24 mouse cellular contexts compared by ENCODE assay signal in genomic region chr6:90533505-90533904, GRCm38 (mm10). TPM values are rescaled to one million over a fixed set of nuclear protein-coding genes. Genes with fewer than 3 reads are reported as not detected.
A peak's percentile ranks its signal among the peaks of the same experiment; 100 is the strongest.
DNase-seq lines count a peak whose midpoint lies in the region; ATAC-seq and TF ChIP-seq lines count a peak whose summit lies in the region.
"Had no signal": no experiment of that assay in that cellular context is flagged by ENCODE, and none has a peak within 500 bp of the region (broad histone marks: within the 10 kb centered on the region; RNA-seq: fewer than 3 reads in every experiment).

No protein-coding gene starts in this region.

- H3K4me1 ChIP-seq in hindbrain, postnatal 0 days (ENCODE audit: insufficient read depth, low read length) = no peaks in the 10 kb centered on the region
- peaks cover 15% of the 10 kb centered on the region for H3K4me1 ChIP-seq in hindbrain, embryonic 13.5 days (replicated peaks)
- no peaks in the 10 kb centered on the region for H3K4me1 ChIP-seq in liver, postnatal 0 days (ENCODE audit: insufficient read depth)
- H3K4me1 ChIP-seq in liver, embryonic 11.5 days (replicated peaks; ENCODE audit: control insufficient read depth, insufficient read depth, low read length) = no peaks in the 10 kb centered on the region
- no peaks in the 10 kb centered on the region for H3K4me1 ChIP-seq in MEL (ENCODE audit: control insufficient read depth in 1 of 2, insufficient read depth in 2 of 2, low read length in 2 of 2)
- H3K4me1 ChIP-seq in stomach, postnatal 0 days (replicated peaks; ENCODE audit: control insufficient read depth, insufficient read depth) = no peaks in the 10 kb centered on the region
- H3K4me1 ChIP-seq in liver, embryonic 12.5 days = no peaks in the 10 kb centered on the region
- H3K4me1 ChIP-seq: embryonic facial prominence, embryonic 13.5 days; heart, embryonic 13.5 days; intestine, embryonic 15.5 days; limb, embryonic 10.5 days; liver, embryonic 13.5 days had no signal

- WGBS in hindbrain, postnatal 0 days = 90% methylated on average over 3 of the region's 3 CpGs
- 86% methylated on average over 3 of the region's 3 CpGs for WGBS in hindbrain, embryonic 13.5 days
- 67% methylated on average over 3 of the region's 3 CpGs for WGBS in liver, postnatal 0 days (ENCODE audit: insufficient replicate concordance)
- WGBS in liver, embryonic 11.5 days = 66% methylated on average over 3 of the region's 3 CpGs
- 81% methylated on average over 3 of the region's 3 CpGs for WGBS in stomach, postnatal 0 days
- WGBS in liver, embryonic 12.5 days (ENCODE audit: insufficient replicate concordance) = 57% methylated on average over 3 of the region's 3 CpGs

- no peak for TF ChIP-seq POLR2A in MEL (IDR thresholded peaks at IDR 0.05; ENCODE audit: control insufficient read depth in 1 of 2, insufficient read depth in 1 of 2, low read depth in 1 of 2, low read length in 2 of 2, poor library complexity in 1 of 2)

- no peaks in the 10 kb centered on the region for H3K27me3 ChIP-seq in hindbrain, postnatal 0 days (ENCODE audit: insufficient read depth, low read length)
- H3K27me3 ChIP-seq in hindbrain, embryonic 13.5 days = 0 out of 2 replicates have a peak, but pooled peaks cover 3% of the 10 kb centered on the region
- H3K27me3 ChIP-seq in liver, postnatal 0 days (ENCODE audit: insufficient read depth, low read length) = no peaks in the 10 kb centered on the region
- no peaks in the 10 kb centered on the region for H3K27me3 ChIP-seq in liver, embryonic 11.5 days (replicated peaks; ENCODE audit: control insufficient read depth, insufficient read depth, low read length)
- peaks cover 0 to 2% of the 10 kb centered on the region in 2 experiments; a peak in 2 of 4 replicates for H3K27me3 ChIP-seq in MEL (ENCODE audit: control insufficient read depth in 1 of 2, insufficient read depth in 2 of 2, low read length in 2 of 2)
- H3K27me3 ChIP-seq in stomach, postnatal 0 days (ENCODE audit: control insufficient read depth, insufficient read depth, low read length) = no peaks in the 10 kb centered on the region
- H3K27me3 ChIP-seq in liver, embryonic 12.5 days (replicated peaks) = no peaks in the 10 kb centered on the region; the same call in 1 of the 2 replicates
- H3K27me3 ChIP-seq: embryonic facial prominence, embryonic 13.5 days; forebrain, embryonic 15.5 days; intestine, embryonic 15.5 days; liver, embryonic 13.5 days; midbrain, embryonic 15.5 days; neural tube, embryonic 15.5 days had no signal

- no peak for DNase-seq in hindbrain, postnatal 0 days (ENCODE audit: low spot score)
- DNase-seq in liver, postnatal 0 days = no peak
- no peak for DNase-seq in liver, embryonic 11.5 days (ENCODE audit: low spot score)
- no peak for DNase-seq in MEL (ENCODE audit: low read depth, low spot score)
- no peak for DNase-seq in stomach, postnatal 0 days (ENCODE audit: low spot score)
- DNase-seq: cerebellum, adult 8-10 months; kidney, postnatal 10 days; liver, embryonic 13.5 days; lung, postnatal 10 days; right cerebral cortex, postnatal 14 days; spleen, adult 18-20 months; thymus, adult 18-20 months; thymus, postnatal 4 days had no signal

- no peak overlapping the region for H3K9ac ChIP-seq in hindbrain, postnatal 0 days (replicated peaks; ENCODE audit: low read length)
- no peak overlapping the region for H3K9ac ChIP-seq in hindbrain, embryonic 13.5 days
- no peak overlapping the region for H3K9ac ChIP-seq in liver, postnatal 0 days (replicated peaks)
- H3K9ac ChIP-seq in liver, embryonic 11.5 days (ENCODE audit: low read depth, low read length) = no peak overlapping the region
- no peak overlapping the region for H3K9ac ChIP-seq in MEL (ENCODE audit: control insufficient read depth, low read depth, low read length, poor library complexity, severe bottlenecking)
- no peak overlapping the region for H3K9ac ChIP-seq in stomach, postnatal 0 days (ENCODE audit: low read length)
- no peak overlapping the region for H3K9ac ChIP-seq in liver, embryonic 12.5 days
- H3K9ac ChIP-seq: embryonic facial prominence, embryonic 13.5 days; forebrain, embryonic 15.5 days; heart, embryonic 13.5 days; hindbrain, embryonic 14.5 days; intestine, embryonic 15.5 days; liver, embryonic 13.5 days; midbrain, embryonic 15.5 days; neural tube, embryonic 15.5 days had no signal

- H3K36me3 ChIP-seq in hindbrain, postnatal 0 days (ENCODE audit: insufficient read depth, low read length) = no peaks in the 10 kb centered on the region
- H3K36me3 ChIP-seq in hindbrain, embryonic 13.5 days = no peaks in the 10 kb centered on the region
- H3K36me3 ChIP-seq in liver, postnatal 0 days (replicated peaks; ENCODE audit: insufficient read depth, low read length) = no peaks in the 10 kb centered on the region
- no peaks in the 10 kb centered on the region for H3K36me3 ChIP-seq in liver, embryonic 11.5 days (ENCODE audit: control insufficient read depth, insufficient read depth, low read length)
- H3K36me3 ChIP-seq in MEL (ENCODE audit: control insufficient read depth in 1 of 2, insufficient read depth in 2 of 2, low read length in 2 of 2) = no peaks in the 10 kb centered on the region
- no peaks in the 10 kb centered on the region for H3K36me3 ChIP-seq in stomach, postnatal 0 days (ENCODE audit: control insufficient read depth, insufficient read depth, low read length)
- H3K36me3 ChIP-seq in liver, embryonic 12.5 days = no peaks in the 10 kb centered on the region
- H3K36me3 ChIP-seq: embryonic facial prominence, embryonic 13.5 days; forebrain, embryonic 15.5 days; heart, embryonic 13.5 days; intestine, embryonic 15.5 days; limb, embryonic 10.5 days; liver, embryonic 13.5 days; midbrain, embryonic 15.5 days; neural tube, embryonic 15.5 days had no signal

- TF ChIP-seq RAD21 in MEL (IDR thresholded peaks at IDR 0.05; ENCODE audit: low read depth, low read length) = no peak

- ATAC-seq in hindbrain, postnatal 0 days = no peak
- ATAC-seq in hindbrain, embryonic 13.5 days (ENCODE audit: low FRiP score) = no peak
- no peak for ATAC-seq in liver, postnatal 0 days
- ATAC-seq in liver, embryonic 11.5 days (replicated peaks; ENCODE audit: low FRiP score) = no peak
- ATAC-seq in stomach, postnatal 0 days (ENCODE audit: low FRiP score, low TSS enrichment) = no peak
- no peak for ATAC-seq in liver, embryonic 12.5 days
- ATAC-seq: forebrain, embryonic 15.5 days; intestine, embryonic 15.5 days; midbrain, embryonic 15.5 days had no signal

- H3K9me3 ChIP-seq in hindbrain, postnatal 0 days (ENCODE audit: low read length) = no peaks in the 10 kb centered on the region
- H3K9me3 ChIP-seq in hindbrain, embryonic 13.5 days = no peaks in the 10 kb centered on the region
- no peaks in the 10 kb centered on the region for H3K9me3 ChIP-seq in liver, postnatal 0 days (ENCODE audit: low read length)
- no peaks in the 10 kb centered on the region for H3K9me3 ChIP-seq in liver, embryonic 11.5 days (ENCODE audit: control insufficient read depth, low read length)
- no peaks in the 10 kb centered on the region for H3K9me3 ChIP-seq in MEL (replicated peaks; ENCODE audit: insufficient read depth, low read length)
- no peaks in the 10 kb centered on the region for H3K9me3 ChIP-seq in stomach, postnatal 0 days (ENCODE audit: control insufficient read depth, low read length)
- H3K9me3 ChIP-seq in liver, embryonic 12.5 days (replicated peaks) = no peaks in the 10 kb centered on the region
- H3K9me3 ChIP-seq: embryonic facial prominence, embryonic 13.5 days; forebrain, embryonic 15.5 days; heart, embryonic 13.5 days; intestine, embryonic 15.5 days; limb, embryonic 10.5 days; liver, embryonic 13.5 days; megakaryocyte, embryonic 14.5 days; midbrain, embryonic 15.5 days; neural tube, embryonic 15.5 days had no signal

- no peak overlapping the region for H3K4me3 ChIP-seq in hindbrain, postnatal 0 days (ENCODE audit: low read length)
- H3K4me3 ChIP-seq in hindbrain, embryonic 13.5 days = no peak overlapping the region
- no peak overlapping the region for H3K4me3 ChIP-seq in liver, postnatal 0 days (ENCODE audit: low read depth, low read length)
- no peak overlapping the region for H3K4me3 ChIP-seq in liver, embryonic 11.5 days (ENCODE audit: low read depth, low read length)
- H3K4me3 ChIP-seq in MEL (ENCODE audit: control insufficient read depth in 1 of 2, insufficient read depth in 1 of 2, low read depth in 2 of 2, low read length in 2 of 2) = no peak overlapping the region
- H3K4me3 ChIP-seq in stomach, postnatal 0 days (ENCODE audit: low read depth, low read length) = no peak overlapping the region
- H3K4me3 ChIP-seq in liver, embryonic 12.5 days = no peak overlapping the region
- H3K4me3 ChIP-seq: embryonic facial prominence, embryonic 13.5 days; forebrain, embryonic 15.5 days; heart, embryonic 13.5 days; intestine, embryonic 15.5 days; limb, embryonic 10.5 days; liver, embryonic 13.5 days; megakaryocyte, embryonic 14.5 days; midbrain, embryonic 15.5 days; neural tube, embryonic 15.5 days had no signal

- no peak for TF ChIP-seq EP300 in liver, postnatal 0 days (IDR thresholded peaks at IDR 0.05; ENCODE audit: low read depth)
- no peak for TF ChIP-seq EP300 in MEL (IDR thresholded peaks at IDR 0.05; ENCODE audit: low read depth in 1 of 2, low read length in 2 of 2)
- no peak for TF ChIP-seq EP300 in stomach, postnatal 0 days (optimal IDR thresholded peaks at IDR 0.05)

- no peaks in the 10 kb centered on the region for H3K79me2 ChIP-seq in MEL (ENCODE audit: control insufficient read depth, insufficient read depth, low read length, poor library complexity)

- no peak overlapping the region for H3K27ac ChIP-seq in hindbrain, postnatal 0 days
- no peak overlapping the region for H3K27ac ChIP-seq in hindbrain, embryonic 13.5 days
- H3K27ac ChIP-seq in liver, postnatal 0 days (ENCODE audit: low read depth) = no peak overlapping the region
- no peak overlapping the region for H3K27ac ChIP-seq in liver, embryonic 11.5 days (ENCODE audit: low read depth, low read length)
- H3K27ac ChIP-seq in MEL (ENCODE audit: control insufficient read depth, low read depth, low read length) = no peak overlapping the region
- H3K27ac ChIP-seq in stomach, postnatal 0 days (replicated peaks) = no peak overlapping the region
- no peak overlapping the region for H3K27ac ChIP-seq in liver, embryonic 12.5 days
- H3K27ac ChIP-seq: embryonic facial prominence, embryonic 13.5 days; forebrain, embryonic 15.5 days; heart, embryonic 13.5 days; hindbrain, embryonic 14.5 days; intestine, embryonic 15.5 days; limb, embryonic 10.5 days; liver, embryonic 13.5 days had no signal

- peak; percentile 30; the same call in 1 of the 2 replicates for TF ChIP-seq CTCF in hindbrain, postnatal 0 days (IDR thresholded peaks at IDR 0.05; ENCODE audit: low read depth)
- TF ChIP-seq CTCF in liver, postnatal 0 days (IDR thresholded peaks at IDR 0.05; ENCODE audit: low read depth) = peak; percentile 36
- TF ChIP-seq CTCF in MEL (IDR thresholded peaks at IDR 0.05 in 2 of 3, conservative IDR thresholded peaks at IDR 0.05 in 1 of 3; ENCODE audit: control insufficient read depth in 1 of 3, insufficient read depth in 1 of 3, low read depth in 2 of 3, low read length in 3 of 3, poor library complexity in 1 of 3, severe bottlenecking in 1 of 3) = peak in 1 of 3 experiments; percentile 19; a peak in 1 of 6 replicates
- TF ChIP-seq CTCF in stomach, postnatal 0 days (IDR thresholded peaks at IDR 0.05; ENCODE audit: low read depth) = peak; percentile 42; the same call in 1 of the 2 replicates

- H3K4me2 ChIP-seq in hindbrain, postnatal 0 days (ENCODE audit: low read depth, low read length) = no peak overlapping the region
- H3K4me2 ChIP-seq in hindbrain, embryonic 13.5 days = no peak overlapping the region
- no peak overlapping the region for H3K4me2 ChIP-seq in liver, postnatal 0 days (ENCODE audit: low read depth, low read length)
- H3K4me2 ChIP-seq in liver, embryonic 11.5 days = no peak overlapping the region
- H3K4me2 ChIP-seq in stomach, postnatal 0 days (replicated peaks; ENCODE audit: low read depth) = no peak overlapping the region
- H3K4me2 ChIP-seq in liver, embryonic 12.5 days = no peak overlapping the region
- H3K4me2 ChIP-seq: embryonic facial prominence, embryonic 13.5 days; forebrain, embryonic 15.5 days; heart, embryonic 13.5 days; hindbrain, embryonic 14.5 days; intestine, embryonic 15.5 days; liver, embryonic 13.5 days; midbrain, embryonic 15.5 days; neural tube, embryonic 15.5 days had no signal

RNA-seq across cellular contexts. Expression of gene Aldh1l1, which starts 47.3 kb away (rescaled TPM):
- 168 and 214 TPM in 2 replicates for total RNA-seq in hindbrain, postnatal 0 days (2014; rRNA removed)
- 131 and 145 TPM in 2 replicates for polyA plus RNA-seq in hindbrain, postnatal 0 days (2015; fragmentation: Nextera tagmentation; extraction: Ambion mirVana)
- polyA plus RNA-seq in hindbrain, embryonic 13.5 days (2015; fragmentation: Nextera tagmentation; extraction: Ambion mirVana) = 44.8 and 45.3 TPM in 2 replicates
- 104 and 114 TPM in 2 replicates for polyA plus RNA-seq in liver, postnatal 0 days (2015; fragmentation: Nextera tagmentation; extraction: Ambion mirVana)
- 6.5 and 6.6 TPM in 2 replicates for polyA plus RNA-seq in liver, embryonic 11.5 days (2014; fragmentation: Nextera tagmentation; extraction: Ambion mirVana)
- total RNA-seq in MEL (2012; rRNA removed) = 0.04 TPM in 1 of 2 replicates, not detected in the other
- under 1 TPM in 1 of 2 experiments, not detected in 1; 0.14 TPM for polyA plus RNA-seq in MEL (2012; ENCODE audit: insufficient read depth in 1 of 2, insufficient read length in 2 of 2, low read depth in 1 of 2, low replicate concordance in 2 of 2, missing spikeins in 1 of 2)
- polyA plus RNA-seq in stomach, postnatal 0 days (2015; fragmentation: Nextera tagmentation; extraction: Ambion mirVana) = 6.6 and 7.6 TPM in 2 replicates
- 8.0 and 11.6 TPM in 2 replicates for polyA plus RNA-seq in liver, embryonic 12.5 days (2016; fragmentation: Nextera tagmentation; extraction: Ambion mirVana)
